Mouse (Mus musculus): Measurements from ENCODE around the gene Gm15130. TPM values are rescaled to one million over a fixed set of nuclear protein-coding genes. Genes with fewer than 3 reads are reported as not detected.

Gene Gm15130
- polyA plus RNA-seq (2016; fragmentation: Nextera tagmentation; extraction: Ambion mirVana), result not detected in 2 replicates

- H3K27me3 ChIP-seq (ENCODE audit: low read depth, poor library complexity, severe bottlenecking), result no peaks in the 10 kb centered on the region
- no peaks in the 10 kb centered on the region for H3K36me3 ChIP-seq
- no peak within 1 kb of the TSS for H3K4me3 ChIP-seq
- H3K27ac ChIP-seq, result no peak within 1 kb of the TSS
- H3K4me1 ChIP-seq, result no peaks in the 10 kb centered on the region
- WGBS, result 82% methylated on average over 2 of the region's 2 CpGs
- H3K9me3 ChIP-seq (replicated peaks), result no peaks in the 10 kb centered on the region
- no peak for DNase-seq (ENCODE audit: low spot score)
These were observed at the start of gene Gm15130 for GRCm38 (mm10) chr2:111152836-111153235. TSS of gene Gm15130 (minus strand) at chr2:111152936.

DNA sequence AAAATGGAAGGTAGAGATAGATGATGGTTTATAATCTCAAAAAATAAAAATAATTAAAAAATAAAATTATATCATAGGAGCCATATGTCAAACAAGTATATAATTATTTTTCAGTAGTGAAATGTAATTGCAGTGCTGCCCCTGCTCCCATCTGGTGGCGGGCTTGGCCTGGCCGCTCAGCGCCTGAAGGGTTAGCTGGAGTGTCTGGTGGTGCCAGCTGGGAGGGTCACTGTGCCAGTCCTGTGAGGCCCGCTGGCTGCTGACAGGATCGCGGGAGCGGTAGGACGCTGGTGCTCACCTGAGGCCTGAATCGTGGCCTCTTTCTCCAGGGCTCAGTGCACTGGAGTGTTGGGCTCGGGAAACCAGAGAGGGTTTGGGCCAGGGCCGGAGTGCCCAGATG, 29.3 kb upstream of the Gm15130 start:
- WGBS, result 97% methylated on average over 11 of the region's 11 CpGs
- DNase-seq (ENCODE audit: low spot score), result no peak
- Histone ChIP-seq H3K4me3 (no peak overlapping the region), H3K4me1 (no peaks in the 10 kb centered on the region), H3K9me3 (replicated peaks) (no peaks in the 10 kb centered on the region), H3K36me3 (no peaks in the 10 kb centered on the region), H3K27ac (no peak overlapping the region), H3K27me3 (ENCODE audit: low read depth, poor library complexity, severe bottlenecking) (no peaks in the 10 kb centered on the region)

DNA sequence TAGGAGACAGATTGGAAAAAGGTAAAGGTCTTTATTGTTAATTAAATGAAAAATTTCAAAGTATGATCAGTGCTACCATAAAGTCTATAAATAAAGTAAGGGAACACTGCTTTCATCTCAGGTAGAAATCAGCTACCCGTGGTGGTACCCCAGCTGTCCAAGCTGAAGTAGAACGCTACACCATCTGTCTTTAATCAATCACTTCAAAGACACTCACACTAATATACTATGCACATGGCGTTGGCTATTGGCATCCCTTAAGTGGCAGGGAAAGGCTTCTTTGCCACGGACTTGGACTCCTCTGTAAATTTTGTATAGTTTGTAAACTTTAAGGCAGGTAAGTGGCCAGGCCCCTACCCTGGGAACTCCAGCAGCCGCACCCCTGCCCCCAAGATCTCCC, 17.0 kb downstream of the Gm15130 start:
- WGBS, result 33% methylated on average over 5 of the region's 5 CpGs
- Histone ChIP-seq H3K4me3 (no peak overlapping the region), H3K27ac (no peak overlapping the region), H3K4me1 (peaks cover 5% of the 10 kb centered on the region; the same call in 1 of the 2 replicates), H3K27me3 (ENCODE audit: low read depth, poor library complexity, severe bottlenecking) (no peaks in the 10 kb centered on the region), H3K9me3 (replicated peaks) (no peaks in the 10 kb centered on the region), H3K36me3 (no peaks in the 10 kb centered on the region)
- no peak for DNase-seq (ENCODE audit: low spot score)

- H3K36me3 ChIP-seq, result no peaks in the 10 kb centered on the region
- H3K27me3 ChIP-seq (ENCODE audit: low read depth, poor library complexity, severe bottlenecking), result no peaks in the 10 kb centered on the region
- no peaks in the 10 kb centered on the region for H3K4me1 ChIP-seq
- H3K4me3 ChIP-seq, result no peak within 1 kb of the TSS
- H3K9me3 ChIP-seq (replicated peaks), result no peaks in the 10 kb centered on the region
- DNase-seq (ENCODE audit: low spot score), result no peak
- no peak within 1 kb of the TSS for H3K27ac ChIP-seq
These were observed 46.9 kb downstream of the Gm15130 start, which contains the start of gene Gm13941 for GRCm38 (mm10) chr2:111105882-111106281. TSS of gene Gm13941 (minus strand) at chr2:111105982.

Other genes starting within 250 kb of the Gm15130 start
- 0.19 and 0.24 TPM in 2 replicates for gene Ano3, start 202.0 kb downstream of the Gm15130 start, polyA plus RNA-seq (2016; fragmentation: Nextera tagmentation; extraction: Ambion mirVana)
- not detected in 2 replicates for gene Gm13941, start 47.0 kb downstream of the Gm15130 start, polyA plus RNA-seq (2016; fragmentation: Nextera tagmentation; extraction: Ambion mirVana)
- not detected in 2 replicates for gene 4930430A15Rik, start 76.7 kb upstream of the Gm15130 start, polyA plus RNA-seq (2016; fragmentation: Nextera tagmentation; extraction: Ambion mirVana)
- not detected in 2 replicates for gene Olfr1275, start 82.3 kb upstream of the Gm15130 start, polyA plus RNA-seq (2016; fragmentation: Nextera tagmentation; extraction: Ambion mirVana)
- gene Olfr1276, start 101.6 kb upstream of the Gm15130 start, polyA plus RNA-seq (2016; fragmentation: Nextera tagmentation; extraction: Ambion mirVana), result not detected in 2 replicates
- gene Olfr1277, start 121.2 kb upstream of the Gm15130 start, polyA plus RNA-seq (2016; fragmentation: Nextera tagmentation; extraction: Ambion mirVana), result not detected in 2 replicates
- not detected in 2 replicates for gene Olfr1278, start 137.2 kb upstream of the Gm15130 start, polyA plus RNA-seq (2016; fragmentation: Nextera tagmentation; extraction: Ambion mirVana)
- gene Olfr1279, start 147.7 kb upstream of the Gm15130 start, polyA plus RNA-seq (2016; fragmentation: Nextera tagmentation; extraction: Ambion mirVana), result not detected in 2 replicates
- gene Olfr1280, start 161.1 kb upstream of the Gm15130 start, polyA plus RNA-seq (2016; fragmentation: Nextera tagmentation; extraction: Ambion mirVana), result not detected in 2 replicates
- not detected in 2 replicates for gene Olfr1281, start 173.6 kb upstream of the Gm15130 start, polyA plus RNA-seq (2016; fragmentation: Nextera tagmentation; extraction: Ambion mirVana)
- not detected in 2 replicates for gene Olfr1282, start 183.1 kb upstream of the Gm15130 start, polyA plus RNA-seq (2016; fragmentation: Nextera tagmentation; extraction: Ambion mirVana)
- not detected in 2 replicates for gene Olfr1283, start 213.9 kb upstream of the Gm15130 start, polyA plus RNA-seq (2016; fragmentation: Nextera tagmentation; extraction: Ambion mirVana)
- not detected in 2 replicates for gene Olfr1284, start 222.6 kb upstream of the Gm15130 start, polyA plus RNA-seq (2016; fragmentation: Nextera tagmentation; extraction: Ambion mirVana)

All from limb, embryonic 10.5 days (tissue).